Mouse (Mus musculus): ENCODE measurements around the gene Tomm34. TPM values are rescaled to one million over a fixed set of nuclear protein-coding genes. Genes with fewer than 3 reads are reported as not detected.
A peak's percentile ranks its signal among the peaks of the same experiment; 100 is the strongest.

Gene Tomm34
- 63.4 and 70.5 TPM in 2 replicates for polyA plus RNA-seq (2014; fragmentation: Nextera tagmentation; extraction: Ambion mirVana)

GRCm38 (mm10) chr2:164070765-164071436 lies at the start of gene Tomm34:
Tomm34 (minus strand) TSS chr2:164071169.
- H3K9ac ChIP-seq (ENCODE audit: low read depth, low read length): peak within 1 kb of the TSS; percentile 88
- peak within 1 kb of the TSS; percentile 80 for H3K4me3 ChIP-seq (ENCODE audit: low read length)
- H3K4me2 ChIP-seq (replicated peaks; ENCODE audit: low read depth, low read length): peak within 1 kb of the TSS; percentile 83
- under 1% methylated on average over 48 of the region's 55 CpGs for WGBS
- ATAC-seq (ENCODE audit: low FRiP score, low TSS enrichment): peak; percentile 98
- H3K36me3 ChIP-seq (ENCODE audit: control insufficient read depth, insufficient read depth, low read length): peaks cover 8% of the 10 kb centered on the region; the same call in 1 of the 2 replicates
- H3K27me3 ChIP-seq (ENCODE audit: control insufficient read depth, insufficient read depth, low read length): no peaks in the 10 kb centered on the region
- H3K27ac ChIP-seq (ENCODE audit: low read depth, low read length): peak within 1 kb of the TSS; percentile 83
- no peaks in the 10 kb centered on the region for H3K9me3 ChIP-seq (ENCODE audit: control insufficient read depth, low read length)
- H3K4me1 ChIP-seq (ENCODE audit: control insufficient read depth, insufficient read depth, low read length): peaks cover 23% of the 10 kb centered on the region

- Histone ChIP-seq H3K4me3 (ENCODE audit: low read length) (no peak overlapping the region), H3K9ac (ENCODE audit: low read depth, low read length) (no peak overlapping the region), H3K4me1 (ENCODE audit: control insufficient read depth, insufficient read depth, low read length) (no peaks in the 10 kb centered on the region), H3K9me3 (ENCODE audit: control insufficient read depth, low read length) (no peaks in the 10 kb centered on the region), H3K27me3 (ENCODE audit: control insufficient read depth, insufficient read depth, low read length) (no peaks in the 10 kb centered on the region), H3K36me3 (ENCODE audit: control insufficient read depth, insufficient read depth, low read length) (peaks cover 19% of the 10 kb centered on the region), H3K4me2 (replicated peaks; ENCODE audit: low read depth, low read length) (no peak overlapping the region), H3K27ac (ENCODE audit: low read depth, low read length) (no peak overlapping the region)
- WGBS: 94% methylated on average over 6 of the region's 6 CpGs
- no peak for ATAC-seq (ENCODE audit: low FRiP score, low TSS enrichment)
Measured at GRCm38 (mm10) chr2:164119503-164119902, 48.5 kb upstream of the Tomm34 start.

GRCm38 (mm10) chr2:164115531-164115930 lies 44.6 kb upstream of the Tomm34 start:
- Histone ChIP-seq H3K4me1 (ENCODE audit: control insufficient read depth, insufficient read depth, low read length) (no peaks in the 10 kb centered on the region), H3K27ac (ENCODE audit: low read depth, low read length) (no peak overlapping the region), H3K4me2 (replicated peaks; ENCODE audit: low read depth, low read length) (no peak overlapping the region), H3K4me3 (ENCODE audit: low read length) (no peak overlapping the region), H3K36me3 (ENCODE audit: control insufficient read depth, insufficient read depth, low read length) (peaks cover 24% of the 10 kb centered on the region), H3K9ac (ENCODE audit: low read depth, low read length) (no peak overlapping the region), H3K9me3 (ENCODE audit: control insufficient read depth, low read length) (no peaks in the 10 kb centered on the region), H3K27me3 (ENCODE audit: control insufficient read depth, insufficient read depth, low read length) (no peaks in the 10 kb centered on the region)
- 91% methylated on average over 10 of the region's 10 CpGs for WGBS
- no peak for ATAC-seq (ENCODE audit: low FRiP score, low TSS enrichment)

GRCm38 (mm10) chr2:164114051-164114450 lies 43.1 kb upstream of the Tomm34 start:
- Histone ChIP-seq H3K9me3 (ENCODE audit: control insufficient read depth, low read length) (no peaks in the 10 kb centered on the region), H3K9ac (ENCODE audit: low read depth, low read length) (no peak overlapping the region), H3K36me3 (ENCODE audit: control insufficient read depth, insufficient read depth, low read length) (peaks cover 17% of the 10 kb centered on the region), H3K4me1 (ENCODE audit: control insufficient read depth, insufficient read depth, low read length) (no peaks in the 10 kb centered on the region), H3K27ac (ENCODE audit: low read depth, low read length) (no peak overlapping the region), H3K4me2 (replicated peaks; ENCODE audit: low read depth, low read length) (no peak overlapping the region), H3K27me3 (ENCODE audit: control insufficient read depth, insufficient read depth, low read length) (no peaks in the 10 kb centered on the region), H3K4me3 (ENCODE audit: low read length) (no peak overlapping the region)
- ATAC-seq (ENCODE audit: low FRiP score, low TSS enrichment): no peak
- WGBS: 84% methylated on average over 6 of the region's 6 CpGs

GRCm38 (mm10) chr2:164111546-164111945 lies 40.6 kb upstream of the Tomm34 start:
- no peak for ATAC-seq (ENCODE audit: low FRiP score, low TSS enrichment)
- H3K4me3 ChIP-seq (ENCODE audit: low read length): no peak overlapping the region
- no peak overlapping the region for H3K4me2 ChIP-seq (replicated peaks; ENCODE audit: low read depth, low read length)
- H3K9ac ChIP-seq (ENCODE audit: low read depth, low read length): no peak overlapping the region
- 79% methylated on average over 8 of the region's 8 CpGs for WGBS
- H3K4me1 ChIP-seq (ENCODE audit: control insufficient read depth, insufficient read depth, low read length): no peaks in the 10 kb centered on the region
- no peaks in the 10 kb centered on the region for H3K9me3 ChIP-seq (ENCODE audit: control insufficient read depth, low read length)
- H3K27me3 ChIP-seq (ENCODE audit: control insufficient read depth, insufficient read depth, low read length): no peaks in the 10 kb centered on the region
- H3K27ac ChIP-seq (ENCODE audit: low read depth, low read length): no peak overlapping the region
- peaks cover 10% of the 10 kb centered on the region; the same call in 1 of the 2 replicates for H3K36me3 ChIP-seq (ENCODE audit: control insufficient read depth, insufficient read depth, low read length)

- WGBS: 69% methylated on average over 4 of the region's 4 CpGs
- no peak overlapping the region for H3K4me2 ChIP-seq (replicated peaks; ENCODE audit: low read depth, low read length)
- H3K4me1 ChIP-seq (ENCODE audit: control insufficient read depth, insufficient read depth, low read length): no peaks in the 10 kb centered on the region
- ATAC-seq (ENCODE audit: low FRiP score, low TSS enrichment): no peak
- H3K27me3 ChIP-seq (ENCODE audit: control insufficient read depth, insufficient read depth, low read length): no peaks in the 10 kb centered on the region
- H3K4me3 ChIP-seq (ENCODE audit: low read length): no peak overlapping the region
- no peak overlapping the region for H3K9ac ChIP-seq (ENCODE audit: low read depth, low read length)
- no peaks in the 10 kb centered on the region for H3K9me3 ChIP-seq (ENCODE audit: control insufficient read depth, low read length)
- no peak overlapping the region for H3K27ac ChIP-seq (ENCODE audit: low read depth, low read length)
- peaks cover 7% of the 10 kb centered on the region; the same call in 1 of the 2 replicates for H3K36me3 ChIP-seq (ENCODE audit: control insufficient read depth, insufficient read depth, low read length)
Measured at GRCm38 (mm10) chr2:164108501-164108900, 37.5 kb upstream of the Tomm34 start.

GRCm38 (mm10) chr2:164107125-164107874 lies 36.3 kb upstream of the Tomm34 start:
- WGBS: 79% methylated on average over 16 of the region's 16 CpGs
- no peak overlapping the region for H3K27ac ChIP-seq (ENCODE audit: low read depth, low read length)
- H3K4me1 ChIP-seq (ENCODE audit: control insufficient read depth, insufficient read depth, low read length): no peaks in the 10 kb centered on the region
- H3K36me3 ChIP-seq (ENCODE audit: control insufficient read depth, insufficient read depth, low read length): peaks cover 15% of the 10 kb centered on the region
- H3K4me3 ChIP-seq (ENCODE audit: low read length): no peak overlapping the region
- H3K27me3 ChIP-seq (ENCODE audit: control insufficient read depth, insufficient read depth, low read length): no peaks in the 10 kb centered on the region
- H3K9me3 ChIP-seq (ENCODE audit: control insufficient read depth, low read length): no peaks in the 10 kb centered on the region
- no peak overlapping the region for H3K9ac ChIP-seq (ENCODE audit: low read depth, low read length)
- no peak for ATAC-seq (ENCODE audit: low FRiP score, low TSS enrichment)
- H3K4me2 ChIP-seq (replicated peaks; ENCODE audit: low read depth, low read length): no peak overlapping the region

- no peaks in the 10 kb centered on the region for H3K4me1 ChIP-seq (ENCODE audit: control insufficient read depth, insufficient read depth, low read length)
- ATAC-seq (ENCODE audit: low FRiP score, low TSS enrichment): no peak
- H3K4me3 ChIP-seq (ENCODE audit: low read length): no peak overlapping the region
- no peak overlapping the region for H3K27ac ChIP-seq (ENCODE audit: low read depth, low read length)
- H3K9ac ChIP-seq (ENCODE audit: low read depth, low read length): no peak overlapping the region
- WGBS: 91% methylated on average over 14 of the region's 14 CpGs
- H3K9me3 ChIP-seq (ENCODE audit: control insufficient read depth, low read length): no peaks in the 10 kb centered on the region
- H3K4me2 ChIP-seq (replicated peaks; ENCODE audit: low read depth, low read length): no peak overlapping the region
- no peaks in the 10 kb centered on the region for H3K27me3 ChIP-seq (ENCODE audit: control insufficient read depth, insufficient read depth, low read length)
- peaks cover 16% of the 10 kb centered on the region for H3K36me3 ChIP-seq (ENCODE audit: control insufficient read depth, insufficient read depth, low read length)
Measured at GRCm38 (mm10) chr2:164106287-164107035, 35.5 kb upstream of the Tomm34 start.
